Mouse (Mus musculus): ENCODE measurements around the gene Syngap1. TPM values are rescaled to one million over a fixed set of nuclear protein-coding genes. Genes with fewer than 3 reads are reported as not detected.
A peak's percentile ranks its signal among the peaks of the same experiment; 100 is the strongest.

Syngap1 gene
- polyA plus RNA-seq, 1 experiment, result 109 TPM

DNA sequence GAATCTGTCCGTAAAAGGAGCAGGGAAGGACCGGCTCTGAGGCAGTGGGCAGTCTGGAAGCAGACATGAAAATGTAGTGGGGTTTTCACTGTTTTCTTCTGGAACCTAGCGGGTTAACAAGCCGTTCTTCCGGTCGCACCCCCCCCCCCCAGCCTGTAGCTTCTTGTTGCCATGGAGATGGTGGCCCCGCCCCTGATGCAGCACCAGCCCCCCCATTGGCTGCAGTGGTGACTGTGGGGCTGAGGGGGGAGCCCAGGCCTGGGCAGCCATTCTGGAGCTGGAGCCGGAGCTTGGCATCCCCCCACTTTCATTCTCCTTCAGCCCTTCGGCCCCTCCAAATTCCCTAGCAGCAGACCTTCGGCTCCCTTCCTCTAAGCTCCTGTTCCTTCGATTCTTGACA lies 10.4 kb downstream of the Syngap1 start:
- H3K36me3 ChIP-seq (ENCODE audit: control insufficient read depth, insufficient read depth, low read length), result no peaks in the 10 kb centered on the region; the same call in none of the 2 replicates
- H3K4me1 ChIP-seq (ENCODE audit: control insufficient read depth, insufficient read depth, low read length), result peaks cover 39% of the 10 kb centered on the region
- H3K27me3 ChIP-seq (ENCODE audit: control insufficient read depth, insufficient read depth, low read length), result no peaks in the 10 kb centered on the region
- TF ChIP-seq POLR2A (IDR thresholded peaks at IDR 0.05; ENCODE audit: control insufficient read depth, low read depth, low read length) (no peak), CTCF (IDR thresholded peaks at IDR 0.05; ENCODE audit: control insufficient read depth, insufficient read depth, insufficient replicate concordance, low read depth, low read length) (no peak)
- H3K27ac ChIP-seq (ENCODE audit: control insufficient read depth, insufficient read depth, low read depth, low read length), result no peak overlapping the region
- H3K4me3 ChIP-seq (ENCODE audit: control insufficient read depth, low read depth, low read length), result peak overlapping the region; percentile 73

GRCm38 (mm10) chr17:26951952-26952877 lies 11.2 kb downstream of the Syngap1 start:
- peak overlapping the region; percentile 67 for H3K4me3 ChIP-seq (ENCODE audit: control insufficient read depth, low read depth, low read length)
- H3K4me1 ChIP-seq (ENCODE audit: control insufficient read depth, insufficient read depth, low read length), result peaks cover 31% of the 10 kb centered on the region
- no peaks in the 10 kb centered on the region; the same call in none of the 2 replicates for H3K36me3 ChIP-seq (ENCODE audit: control insufficient read depth, insufficient read depth, low read length)
- no peak overlapping the region for H3K27ac ChIP-seq (ENCODE audit: control insufficient read depth, insufficient read depth, low read depth, low read length)
- TF ChIP-seq CTCF (IDR thresholded peaks at IDR 0.05; ENCODE audit: control insufficient read depth, insufficient read depth, insufficient replicate concordance, low read depth, low read length), result no peak
- no peak; the same call in 1 of the 2 replicates for TF ChIP-seq POLR2A (IDR thresholded peaks at IDR 0.05; ENCODE audit: control insufficient read depth, low read depth, low read length)
- no peaks in the 10 kb centered on the region for H3K27me3 ChIP-seq (ENCODE audit: control insufficient read depth, insufficient read depth, low read length)

DNA sequence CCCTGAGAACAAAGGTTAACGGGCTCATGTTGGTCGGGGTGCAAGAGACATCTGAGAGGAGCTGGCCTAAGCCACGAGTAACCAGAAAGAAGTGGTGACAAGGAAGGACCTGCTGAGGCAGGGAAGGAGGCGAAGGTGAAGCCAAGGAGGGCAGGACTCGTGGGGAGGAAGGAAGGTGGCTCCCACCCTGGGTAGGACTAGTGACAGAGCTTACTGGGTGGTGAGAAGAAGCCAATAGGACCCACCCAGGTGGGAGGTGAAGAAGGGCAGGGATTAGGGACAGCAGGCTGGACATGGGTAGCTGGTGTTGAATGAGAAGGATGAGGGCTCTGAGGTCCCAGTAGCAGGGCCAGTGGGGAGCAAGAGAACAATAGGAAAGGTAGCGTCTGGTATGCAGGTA lies 12.1 kb downstream of the Syngap1 start:
- no peaks in the 10 kb centered on the region; the same call in none of the 2 replicates for H3K36me3 ChIP-seq (ENCODE audit: control insufficient read depth, insufficient read depth, low read length)
- TF ChIP-seq POLR2A (IDR thresholded peaks at IDR 0.05; ENCODE audit: control insufficient read depth, low read depth, low read length) (no peak), CTCF (IDR thresholded peaks at IDR 0.05; ENCODE audit: control insufficient read depth, insufficient read depth, insufficient replicate concordance, low read depth, low read length) (no peak)
- no peak overlapping the region for H3K27ac ChIP-seq (ENCODE audit: control insufficient read depth, insufficient read depth, low read depth, low read length)
- no peak overlapping the region for H3K4me3 ChIP-seq (ENCODE audit: control insufficient read depth, low read depth, low read length)
- peaks cover 26% of the 10 kb centered on the region for H3K4me1 ChIP-seq (ENCODE audit: control insufficient read depth, insufficient read depth, low read length)
- no peaks in the 10 kb centered on the region for H3K27me3 ChIP-seq (ENCODE audit: control insufficient read depth, insufficient read depth, low read length)

DNA sequence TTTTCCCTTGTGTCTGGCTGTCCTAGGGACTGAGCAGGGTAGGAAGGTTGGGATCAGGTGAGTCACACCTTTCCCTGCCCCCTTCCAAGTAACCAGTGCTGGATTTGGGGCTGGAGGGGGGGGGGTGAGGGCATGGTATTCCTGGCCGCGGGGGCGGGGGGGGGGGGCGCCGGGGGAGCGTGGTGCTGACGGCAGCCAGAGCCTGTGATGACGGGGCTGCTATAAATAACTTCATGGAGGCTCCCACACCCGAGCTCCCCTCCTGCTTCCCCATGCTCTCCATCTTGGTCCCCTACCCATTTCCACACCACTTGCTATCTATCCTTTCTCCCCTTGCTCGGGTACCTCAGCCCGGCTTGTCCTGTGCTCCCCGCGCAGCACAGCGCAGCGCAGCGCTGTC lies 12.7 kb downstream of the Syngap1 start:
- Histone ChIP-seq H3K4me1 (ENCODE audit: control insufficient read depth, insufficient read depth, low read length) (peaks cover 24% of the 10 kb centered on the region), H3K36me3 (ENCODE audit: control insufficient read depth, insufficient read depth, low read length) (no peaks in the 10 kb centered on the region; the same call in none of the 2 replicates), H3K27ac (ENCODE audit: control insufficient read depth, insufficient read depth, low read depth, low read length) (no peak overlapping the region), H3K27me3 (ENCODE audit: control insufficient read depth, insufficient read depth, low read length) (no peaks in the 10 kb centered on the region), H3K4me3 (ENCODE audit: control insufficient read depth, low read depth, low read length) (no peak overlapping the region)
- TF ChIP-seq POLR2A (IDR thresholded peaks at IDR 0.05; ENCODE audit: control insufficient read depth, low read depth, low read length) (no peak), CTCF (IDR thresholded peaks at IDR 0.05; ENCODE audit: control insufficient read depth, insufficient read depth, insufficient replicate concordance, low read depth, low read length) (no peak)

DNA sequence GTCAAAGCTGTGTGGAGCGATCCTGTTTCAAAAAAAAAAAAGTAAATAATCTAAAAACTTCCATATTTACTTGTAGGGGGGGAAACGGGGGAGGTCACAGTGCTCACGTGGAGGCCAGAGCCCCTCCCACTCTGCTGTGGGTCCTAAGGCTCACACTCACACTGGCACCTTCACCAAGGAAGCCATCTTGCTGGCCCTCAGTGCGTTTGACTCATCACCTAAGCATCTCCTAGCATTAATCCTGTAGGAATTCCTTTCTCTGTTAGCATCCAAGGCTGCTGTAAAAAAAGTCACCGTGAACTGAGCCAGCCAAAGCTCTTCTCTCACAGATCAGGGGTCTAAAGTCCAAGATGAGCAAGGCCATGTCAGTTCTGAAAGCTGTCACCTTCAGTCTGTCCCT lies 15.3 kb downstream of the Syngap1 start:
- no peak for TF ChIP-seq CTCF (IDR thresholded peaks at IDR 0.05; ENCODE audit: control insufficient read depth, insufficient read depth, insufficient replicate concordance, low read depth, low read length)
- no peak for TF ChIP-seq POLR2A (IDR thresholded peaks at IDR 0.05; ENCODE audit: control insufficient read depth, low read depth, low read length)

DNA sequence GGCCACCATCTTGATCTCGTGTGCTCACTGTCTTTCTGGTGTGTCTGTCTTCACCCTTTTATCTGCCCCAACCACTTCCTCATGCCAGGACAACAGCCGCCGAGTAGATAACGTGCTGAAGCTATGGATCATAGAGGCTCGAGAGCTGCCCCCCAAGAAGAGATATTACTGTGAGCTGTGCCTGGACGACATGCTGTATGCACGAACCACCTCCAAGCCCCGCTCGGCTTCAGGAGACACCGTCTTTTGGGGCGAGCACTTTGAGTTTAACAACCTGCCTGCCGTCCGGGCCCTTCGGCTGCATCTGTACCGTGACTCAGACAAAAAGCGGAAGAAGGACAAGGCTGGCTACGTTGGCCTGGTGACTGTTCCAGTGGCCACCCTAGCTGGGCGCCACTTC lies 15.8 kb downstream of the Syngap1 start:
- H3K4me3 ChIP-seq (ENCODE audit: control insufficient read depth, low read depth, low read length), result no peak overlapping the region
- H3K36me3 ChIP-seq (ENCODE audit: control insufficient read depth, insufficient read depth, low read length), result no peaks in the 10 kb centered on the region; the same call in none of the 2 replicates
- TF ChIP-seq POLR2A (IDR thresholded peaks at IDR 0.05; ENCODE audit: control insufficient read depth, low read depth, low read length) (no peak), CTCF (IDR thresholded peaks at IDR 0.05; ENCODE audit: control insufficient read depth, insufficient read depth, insufficient replicate concordance, low read depth, low read length) (no peak)
- H3K4me1 ChIP-seq (ENCODE audit: control insufficient read depth, insufficient read depth, low read length), result peaks cover 6% of the 10 kb centered on the region
- H3K27me3 ChIP-seq (ENCODE audit: control insufficient read depth, insufficient read depth, low read length), result no peaks in the 10 kb centered on the region
- H3K27ac ChIP-seq (ENCODE audit: control insufficient read depth, insufficient read depth, low read depth, low read length), result no peak overlapping the region

More for the DNA sequence above, 15.3 kb downstream of the Syngap1 start:
- Histone ChIP-seq H3K4me3 (ENCODE audit: control insufficient read depth, low read depth, low read length) (no peak overlapping the region), H3K27ac (ENCODE audit: control insufficient read depth, insufficient read depth, low read depth, low read length) (no peak overlapping the region), H3K4me1 (ENCODE audit: control insufficient read depth, insufficient read depth, low read length) (peaks cover 12% of the 10 kb centered on the region), H3K27me3 (ENCODE audit: control insufficient read depth, insufficient read depth, low read length) (no peaks in the 10 kb centered on the region), H3K36me3 (ENCODE audit: control insufficient read depth, insufficient read depth, low read length) (no peaks in the 10 kb centered on the region; the same call in none of the 2 replicates)

- Histone ChIP-seq H3K27ac (ENCODE audit: control insufficient read depth, insufficient read depth, low read depth, low read length) (no peak overlapping the region), H3K36me3 (ENCODE audit: control insufficient read depth, insufficient read depth, low read length) (no peaks in the 10 kb centered on the region; the same call in none of the 2 replicates), H3K4me3 (ENCODE audit: control insufficient read depth, low read depth, low read length) (no peak overlapping the region), H3K4me1 (ENCODE audit: control insufficient read depth, insufficient read depth, low read length) (no peaks in the 10 kb centered on the region; the same call in 1 of the 2 replicates), H3K27me3 (ENCODE audit: control insufficient read depth, insufficient read depth, low read length) (no peaks in the 10 kb centered on the region)
- TF ChIP-seq POLR2A (IDR thresholded peaks at IDR 0.05; ENCODE audit: control insufficient read depth, low read depth, low read length) (no peak), CTCF (IDR thresholded peaks at IDR 0.05; ENCODE audit: control insufficient read depth, insufficient read depth, insufficient replicate concordance, low read depth, low read length) (no peak)
Measured at GRCm38 (mm10) chr17:26957872-26958271, 16.8 kb downstream of the Syngap1 start.

Data from testis, adult 2 months (tissue).